Mouse (Mus musculus) forebrain, embryonic 16.5 days (tissue): ENCODE results near the gene Rnf222. TPM values are rescaled to one million over a fixed set of nuclear protein-coding genes. Genes with fewer than 3 reads are reported as not detected.
"Not testable (repeated sequence)": the region's sequence is repeated elsewhere in the genome, so short reads cannot be mapped to it uniquely, and the experiment has no call there.

Experiments used
- ATAC-seq: fragments of 200-750 bp; cut with Nextera tagmentation; 2 replicates; pipeline ENCODE4 v1.8.0; 2017; ENCODE audit warnings: mild to moderate bottlenecking, moderate library complexity
- H3K27ac ChIP-seq: fragments of 300-500 bp; sonication (generic); 2 replicates; pipeline ENCODE4 v1.5.1; 2014; ENCODE audit warnings: low read length, control low read depth
- H3K27me3 ChIP-seq: fragments of 300-500 bp; sonication (generic); replicated peaks from 2 replicates; pipeline ENCODE4 v1.6.1; 2014; ENCODE audit warnings: low read length; ENCODE audit not compliant: control insufficient read depth, insufficient read depth
- H3K36me3 ChIP-seq: fragments of 300-500 bp; sonication (generic); 2 replicates; pipeline ENCODE4 v1.6.1; 2014; ENCODE audit not compliant: control insufficient read depth, insufficient read depth
- H3K4me1 ChIP-seq: fragments of 300-500 bp; sonication (generic); replicated peaks from 2 replicates; pipeline ENCODE4 v1.6.1; 2014; ENCODE audit warnings: low read length; ENCODE audit not compliant: control insufficient read depth, insufficient read depth
- H3K4me2 ChIP-seq: fragments of 300-500 bp; sonication (generic); 2 replicates; pipeline ENCODE4 v1.6.1; 2014; ENCODE audit warnings: mild to moderate bottlenecking, low read length, control low read depth
- H3K4me3 ChIP-seq: fragments of 300-500 bp; sonication (generic); replicated peaks from 2 replicates; pipeline ENCODE4 v1.5.1; 2014; ENCODE audit warnings: mild to moderate bottlenecking, low read length, control low read depth
- H3K9ac ChIP-seq: fragments of 300-500 bp; sonication (generic); replicated peaks from 2 replicates; pipeline ENCODE4 v1.6.1; 2014; ENCODE audit warnings: low read depth, low read length, control low read depth
- H3K9me3 ChIP-seq: fragments of 300-500 bp; sonication (generic); 2 replicates; pipeline ENCODE4 v1.6.1; 2016; ENCODE audit warnings: low read length; ENCODE audit not compliant: control insufficient read depth
- WGBS: fragments of 180-500 bp; shearing (Covaris S2); extraction: QIAGEN DNeasy Blood & Tissue Kit; methylation state at CpG from one replicate; pipeline ENCODE4 v1.1.7; 2014; 5-methylcytosine and 5-hydroxymethylcytosine counted together
- polyA plus RNA-seq: library from polyadenylated mRNA; unstranded; fragments of >200 nt; fragmentation: Nextera tagmentation; extraction: Ambion mirVana; gene quantifications from 2 replicates; pipeline ENCODE4 v1.2.1, GENCODE M21; 2015

The Rnf222 gene
- polyA plus RNA-seq, 1 experiment from 2014 or later: not detected

DNA sequence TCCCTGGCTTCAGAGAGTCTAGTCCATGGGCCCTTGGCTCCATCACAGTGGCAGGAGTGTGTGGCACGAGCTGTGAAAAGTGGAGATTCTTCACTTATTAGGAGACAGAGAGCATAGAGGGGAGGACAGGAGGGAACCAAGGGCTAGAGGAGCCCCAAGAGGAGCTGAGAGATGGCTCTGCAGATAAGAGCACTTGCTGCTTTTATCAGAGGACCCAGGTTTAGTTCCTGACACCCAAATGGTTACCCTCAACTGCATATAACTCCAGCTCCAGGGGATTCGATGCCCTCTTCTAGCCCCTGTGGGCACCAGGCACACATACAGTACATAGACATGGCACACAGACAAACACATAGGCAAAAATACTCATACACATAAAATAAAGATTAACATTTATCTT, 36.4 kb downstream of the Rnf222 start:
- Histone ChIP-seq H3K9ac (no peak overlapping the region), H3K4me3 (no peak overlapping the region), H3K27ac (no peak overlapping the region), H3K36me3 (no peaks in the 10 kb centered on the region), H3K4me2 (no peak overlapping the region), H3K9me3 (no peaks in the 10 kb centered on the region), H3K27me3 (no peaks in the 10 kb centered on the region), H3K4me1 (no peaks in the 10 kb centered on the region)
- no peak for ATAC-seq
- 81% methylated on average over 2 of the region's 2 CpGs for WGBS

DNA sequence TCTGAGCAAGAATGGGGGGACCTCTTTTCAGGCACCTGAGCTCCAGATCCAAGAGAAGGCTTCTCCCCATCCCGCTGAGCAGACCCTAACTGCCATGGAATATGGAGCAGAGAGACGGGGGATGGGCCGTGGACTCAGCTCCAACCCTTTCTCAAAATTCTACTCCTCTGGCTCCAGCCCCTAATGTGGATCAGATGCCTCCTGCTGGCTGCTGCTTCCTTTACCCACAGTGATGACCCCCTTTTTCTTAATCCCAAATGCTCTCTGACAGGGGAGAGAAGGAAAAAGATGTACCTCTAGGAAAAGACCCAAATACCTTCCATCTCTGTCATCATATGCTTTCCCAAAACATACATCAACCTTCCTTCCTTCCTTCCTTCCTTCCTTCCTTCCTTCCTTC, 38.6 kb downstream of the Rnf222 start, which contains the start of gene Odf4:
Gene Odf4 (minus strand): TSS at position 101 of the 400 bp plus-strand sequence.
- Histone ChIP-seq H3K27me3 (no peaks in the 10 kb centered on the region), H3K4me2 (no peak within 1 kb of the TSS), H3K27ac (no peak within 1 kb of the TSS), H3K9ac (no peak within 1 kb of the TSS), H3K36me3 (no peaks in the 10 kb centered on the region), H3K4me3 (no peak within 1 kb of the TSS), H3K4me1 (no peaks in the 10 kb centered on the region), H3K9me3 (no peaks in the 10 kb centered on the region)
- no peak for ATAC-seq
- WGBS: 81% methylated on average over 3 of the region's 3 CpGs

DNA sequence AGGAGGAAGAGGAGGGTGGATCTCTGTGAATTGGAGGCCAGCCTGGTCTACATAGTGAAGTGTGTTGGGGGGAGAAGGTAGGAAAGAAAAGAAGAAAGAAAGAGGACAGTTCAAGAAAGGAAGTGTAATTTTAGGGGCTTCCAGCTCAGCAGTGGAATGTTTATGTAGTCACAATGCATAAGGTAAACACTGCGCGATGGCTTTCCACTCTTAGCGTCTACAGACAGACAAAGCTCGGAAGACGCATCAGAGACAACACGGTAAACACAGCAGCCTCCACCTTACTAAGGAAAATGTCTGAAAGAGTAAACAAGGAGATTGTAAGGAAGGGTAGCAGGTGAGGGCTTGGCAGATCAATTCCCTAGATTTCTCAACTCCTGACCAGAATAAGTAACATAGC, 41.6 kb downstream of the Rnf222 start:
- no peak for ATAC-seq
- no peak overlapping the region for H3K27ac ChIP-seq
- peaks cover 5% of the 10 kb centered on the region; the same call in 1 of the 2 replicates for H3K4me1 ChIP-seq
- H3K4me3 ChIP-seq: no peak overlapping the region
- no peaks in the 10 kb centered on the region for H3K27me3 ChIP-seq
- H3K9ac ChIP-seq: no peak overlapping the region
- H3K36me3 ChIP-seq: no peaks in the 10 kb centered on the region
- H3K4me2 ChIP-seq: no peak overlapping the region
- no peaks in the 10 kb centered on the region for H3K9me3 ChIP-seq
- WGBS: 89% methylated on average over 6 of the region's 6 CpGs

DNA sequence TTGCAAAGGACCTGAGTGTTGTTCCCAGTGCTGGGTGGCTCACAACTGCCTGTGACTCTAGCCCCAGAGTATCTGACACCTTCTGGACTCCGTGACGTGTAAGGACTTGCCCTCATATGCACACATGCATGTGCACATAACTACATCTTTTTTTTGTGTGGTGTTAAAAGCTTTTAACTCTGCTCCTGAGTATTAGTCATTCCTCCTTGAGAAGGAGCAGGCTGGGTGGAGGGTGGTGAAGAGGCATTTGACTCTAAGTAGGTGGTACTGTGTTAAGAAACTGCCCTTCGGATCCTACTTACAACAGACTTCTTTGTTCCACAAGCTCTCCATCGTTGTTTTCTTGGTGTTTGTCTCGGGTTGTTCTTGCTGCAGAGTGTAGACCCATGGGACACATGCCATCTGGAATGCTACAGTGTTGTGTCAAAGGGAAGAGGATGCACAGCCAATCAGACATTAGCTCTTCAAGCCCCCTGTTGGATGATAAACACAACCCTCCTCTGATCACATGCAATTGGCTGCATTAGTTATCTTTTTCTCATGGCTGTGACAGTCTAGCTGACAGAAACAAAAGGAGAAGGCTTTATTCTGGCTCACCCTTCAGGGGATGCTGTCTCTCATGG, 45.6 kb downstream of the Rnf222 start:
- H3K27ac ChIP-seq: peak overlapping the region; percentile 30; the same call in 1 of the 2 replicates
- WGBS: 63% methylated on average over 5 of the region's 5 CpGs
- peaks cover 5% of the 10 kb centered on the region for H3K4me1 ChIP-seq
- no peak overlapping the region for H3K4me2 ChIP-seq
- H3K36me3 ChIP-seq: no peaks in the 10 kb centered on the region
- no peak overlapping the region for H3K4me3 ChIP-seq
- no peaks in the 10 kb centered on the region for H3K27me3 ChIP-seq
- peak; percentile 49; the same call in 1 of the 2 replicates for ATAC-seq
- no peak overlapping the region for H3K9ac ChIP-seq
- no peaks in the 10 kb centered on the region for H3K9me3 ChIP-seq

DNA sequence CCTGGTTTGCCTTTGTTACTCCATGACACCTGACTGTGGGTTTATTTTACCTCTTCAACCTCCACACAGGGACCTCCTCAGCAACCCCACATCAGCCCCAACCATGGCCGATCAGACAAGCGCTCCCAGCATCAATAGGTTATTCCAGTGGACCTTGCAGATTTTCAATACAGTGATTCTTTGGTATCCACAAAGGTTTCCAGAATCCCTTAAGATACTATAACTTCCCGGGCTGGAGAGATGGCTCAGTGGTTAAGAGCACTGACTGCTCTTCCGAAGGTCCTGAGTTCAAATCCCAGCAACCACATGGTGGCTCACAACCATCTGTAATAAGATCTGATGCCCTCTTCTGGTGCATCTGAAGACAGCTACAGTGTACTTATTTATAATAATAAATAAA, 48.6 kb downstream of the Rnf222 start:
- H3K4me2 ChIP-seq, H3K36me3 ChIP-seq, H3K4me3 ChIP-seq, H3K27ac ChIP-seq, ATAC-seq, H3K27me3 ChIP-seq, H3K9me3 ChIP-seq, H3K9ac ChIP-seq: not testable (repeated sequence)
- peaks cover 15% of the 10 kb centered on the region for H3K4me1 ChIP-seq
- 89% methylated on average over 4 of the region's 4 CpGs for WGBS

DNA sequence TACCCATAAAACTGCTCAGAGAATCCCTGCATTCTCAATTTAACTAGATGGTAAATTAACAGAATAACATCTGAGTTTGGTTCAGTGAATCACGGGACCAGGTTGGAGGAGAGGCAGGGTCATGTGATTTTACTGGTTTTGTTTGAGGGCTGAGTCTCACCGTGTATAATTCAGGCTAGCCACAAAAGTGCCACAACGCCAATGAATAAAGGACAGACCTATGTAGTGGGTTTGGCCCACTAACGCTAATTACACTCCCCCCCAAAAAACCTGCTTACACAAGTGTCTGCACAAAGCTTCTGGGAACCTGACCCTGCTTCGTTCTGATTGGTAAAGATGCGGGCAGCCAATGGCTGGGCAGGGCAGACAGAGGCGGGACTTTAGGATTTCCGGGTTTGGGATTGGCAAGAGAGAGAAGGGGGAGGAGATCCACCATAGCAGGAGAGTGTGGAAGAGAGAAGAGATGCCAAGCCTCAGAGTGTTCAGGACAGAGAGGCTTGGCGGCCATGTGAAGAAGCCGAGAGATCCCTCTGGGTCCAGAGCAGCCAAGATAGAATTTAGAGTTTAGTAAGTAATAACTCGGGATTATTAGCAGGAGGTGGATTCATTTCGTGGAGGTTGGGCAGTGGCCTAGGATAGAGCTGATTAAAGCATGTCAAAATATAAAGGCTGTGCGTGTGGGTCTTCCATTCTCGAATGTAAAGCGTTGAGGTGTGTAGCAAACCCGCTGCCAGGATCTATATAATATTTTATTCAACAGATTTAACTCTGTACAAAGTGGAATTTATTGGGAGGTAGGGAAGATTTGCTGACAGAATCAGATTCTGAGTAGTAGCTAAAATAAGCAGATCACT, 51.3 kb downstream of the Rnf222 start:
- peak; percentile 100 for ATAC-seq
- H3K27ac ChIP-seq: peak overlapping the region; percentile 69
- H3K4me3 ChIP-seq: peak overlapping the region; percentile 46
- no peaks in the 10 kb centered on the region for H3K27me3 ChIP-seq
- H3K36me3 ChIP-seq: no peaks in the 10 kb centered on the region
- peak overlapping the region; percentile 59 for H3K9ac ChIP-seq
- peak overlapping the region; percentile 70 for H3K4me2 ChIP-seq
- H3K4me1 ChIP-seq: peaks cover 9% of the 10 kb centered on the region
- WGBS: under 1% methylated on average over 16 of the region's 16 CpGs
- no peaks in the 10 kb centered on the region for H3K9me3 ChIP-seq

DNA sequence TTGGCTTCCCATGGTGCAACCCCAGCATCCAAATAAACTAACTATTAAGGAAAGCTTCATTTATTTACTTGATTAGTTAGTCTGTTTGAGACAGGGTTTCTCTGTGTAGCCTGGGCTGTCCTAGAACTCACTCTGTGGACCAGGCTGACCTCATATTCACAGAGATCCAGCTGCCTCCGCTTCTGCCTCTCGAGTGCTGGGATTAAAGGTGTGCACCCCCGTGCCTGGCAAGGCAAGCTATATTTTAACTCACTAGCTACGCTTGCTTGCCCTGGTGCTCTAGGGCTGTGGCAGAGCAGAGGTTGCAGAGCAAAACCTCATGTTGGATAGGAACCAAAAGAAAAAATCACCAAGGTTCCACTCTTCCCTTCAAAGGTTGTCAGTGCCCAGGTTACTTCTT, 52.2 kb downstream of the Rnf222 start:
- Histone ChIP-seq H3K4me2 (peak overlapping the region; percentile 70), H3K4me1 (peaks cover 9% of the 10 kb centered on the region), H3K9ac (peak overlapping the region; percentile 59), H3K27ac (no peak overlapping the region; the same call in 1 of the 2 replicates), H3K9me3 (no peaks in the 10 kb centered on the region), H3K4me3 (peak overlapping the region; percentile 46), H3K27me3 (no peaks in the 10 kb centered on the region), H3K36me3 (no peaks in the 10 kb centered on the region)
- WGBS: 56% methylated on average over 4 of the region's 4 CpGs
- ATAC-seq: no peak

DNA sequence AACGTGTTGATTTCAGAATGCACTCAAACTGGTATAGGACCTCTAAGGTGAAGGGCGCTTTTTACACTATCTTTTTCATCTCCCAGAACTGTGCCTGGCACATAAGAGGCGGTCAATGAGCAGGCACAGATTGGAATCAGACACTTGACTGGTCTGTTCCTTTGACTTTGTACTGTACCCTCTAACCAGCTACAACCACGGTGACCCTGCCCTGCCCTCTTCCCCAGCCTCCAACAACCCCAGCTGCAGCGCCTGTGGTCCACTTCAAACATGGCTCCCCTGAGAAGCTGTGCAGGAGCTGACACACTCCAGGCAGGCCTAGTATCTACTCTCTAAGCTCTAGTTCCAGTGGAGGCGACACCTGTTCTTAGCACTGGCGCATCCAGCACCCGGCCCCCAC, 54.4 kb downstream of the Rnf222 start:
- no peak overlapping the region for H3K27ac ChIP-seq
- 87% methylated on average over 8 of the region's 8 CpGs for WGBS
- no peaks in the 10 kb centered on the region; the same call in 1 of the 2 replicates for H3K27me3 ChIP-seq
- H3K9me3 ChIP-seq: no peaks in the 10 kb centered on the region
- H3K36me3 ChIP-seq: no peaks in the 10 kb centered on the region
- no peak overlapping the region for H3K4me3 ChIP-seq
- H3K9ac ChIP-seq: no peak overlapping the region
- no peak overlapping the region for H3K4me2 ChIP-seq
- H3K4me1 ChIP-seq: peaks cover 9% of the 10 kb centered on the region
- ATAC-seq: no peak

DNA sequence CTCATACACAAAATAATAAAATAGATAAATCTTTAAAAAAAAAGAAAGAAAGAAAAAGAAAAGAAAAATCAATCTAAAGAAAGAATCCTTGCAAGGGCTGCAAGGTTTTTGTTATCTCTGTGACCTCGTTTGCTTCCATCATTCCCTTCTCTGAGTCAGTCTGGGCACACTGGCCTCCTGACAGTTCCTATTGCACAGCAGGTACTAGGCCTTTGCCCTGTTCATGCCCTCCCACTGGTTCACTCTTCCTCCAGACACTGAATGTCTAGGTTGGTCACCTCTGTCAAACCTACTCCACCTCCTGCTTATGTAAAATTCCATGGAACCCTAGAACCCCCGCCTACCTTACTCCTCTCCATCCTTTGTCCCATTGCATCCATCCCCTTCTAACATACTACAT, 56.9 kb downstream of the Rnf222 start:
- 74% methylated on average over 2 of the region's 2 CpGs for WGBS

More for the DNA sequence above, 56.9 kb downstream of the Rnf222 start:
- Histone ChIP-seq H3K4me3 (no peak overlapping the region), H3K4me1 (peaks cover 4% of the 10 kb centered on the region), H3K36me3 (no peaks in the 10 kb centered on the region), H3K9ac (no peak overlapping the region), H3K4me2 (no peak overlapping the region), H3K27me3 (no peaks in the 10 kb centered on the region; the same call in 1 of the 2 replicates), H3K9me3 (no peaks in the 10 kb centered on the region), H3K27ac (no peak overlapping the region)
- no peak for ATAC-seq
